Mouse (Mus musculus): ENCODE measurements around the gene Ablim1.

Ablim1 gene

DNA sequence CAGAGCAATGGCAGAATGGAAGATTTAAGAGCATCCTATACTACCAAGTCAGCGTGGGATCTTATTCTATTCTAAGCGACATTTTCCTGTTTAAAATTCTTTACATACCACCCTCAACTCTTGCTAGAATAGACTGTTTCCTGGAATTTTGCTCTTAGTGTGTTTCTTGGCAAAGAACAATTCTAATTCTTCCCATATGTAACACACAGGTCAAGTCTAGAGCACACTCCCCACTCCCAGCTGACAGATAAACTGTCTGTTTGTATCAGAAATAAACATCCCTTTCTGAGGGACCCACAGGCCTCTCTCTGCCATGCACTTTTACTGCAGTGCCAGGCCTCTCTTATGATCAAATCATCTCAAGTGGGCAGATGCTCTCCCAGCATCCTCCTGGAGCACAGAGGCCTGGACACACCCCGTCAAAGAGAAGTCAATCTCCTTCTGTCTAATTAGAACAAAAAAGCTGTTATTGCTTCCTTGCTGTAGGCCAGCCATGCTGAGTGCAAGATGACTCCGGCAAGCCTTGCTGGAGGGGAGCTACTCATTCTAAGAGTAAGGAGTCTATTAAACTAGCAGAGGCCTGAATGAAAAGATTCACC, 211.3 kb downstream of the Ablim1 start:
- no peak for DNase-seq (ENCODE audit: low spot score in 2 of 2)

DNA sequence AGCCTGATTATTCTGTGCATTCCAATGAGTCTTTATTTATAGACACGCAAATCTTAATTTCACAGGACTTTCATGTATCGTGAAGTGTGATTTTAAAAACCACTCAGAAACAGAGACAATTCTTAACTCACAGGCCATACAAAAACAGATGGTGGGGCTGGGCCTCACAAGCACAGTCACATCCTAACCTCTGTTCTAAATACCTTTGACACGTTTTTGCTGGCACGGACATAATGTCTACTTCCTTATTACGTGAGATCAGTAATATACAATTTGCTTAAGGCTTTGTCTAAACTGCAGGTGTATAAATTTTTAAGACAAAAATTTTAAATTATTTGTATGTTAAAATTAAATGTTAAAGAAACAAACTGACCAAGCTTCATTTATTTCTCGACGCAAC, 212.7 kb downstream of the Ablim1 start:
- no peak for DNase-seq (ENCODE audit: low spot score in 2 of 2)

GRCm38 (mm10) chr19:57100753-57101446, 213.8 kb downstream of the Ablim1 start:
- DNase-seq (ENCODE audit: low spot score in 2 of 2), result no peak

GRCm38 (mm10) chr19:57099986-57100385, 214.7 kb downstream of the Ablim1 start:
- no peak for DNase-seq (ENCODE audit: low spot score in 2 of 2)

DNA sequence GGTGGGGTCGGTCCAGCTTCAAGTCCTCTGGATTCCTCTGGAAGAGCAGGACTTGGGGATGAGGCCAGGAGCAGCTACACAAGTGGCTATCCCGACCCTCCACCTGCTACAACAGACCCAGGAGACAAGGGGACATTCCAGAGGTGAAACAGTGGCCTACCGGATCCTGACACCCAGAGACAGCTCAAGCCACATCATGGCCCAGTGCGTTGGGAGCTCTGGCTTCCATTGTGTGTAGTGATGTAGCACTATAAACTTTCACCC, 215.7 kb downstream of the Ablim1 start:
- no peak for DNase-seq (ENCODE audit: low spot score in 2 of 2)

GRCm38 (mm10) chr19:57098241-57099093, 216.3 kb downstream of the Ablim1 start:
- DNase-seq (ENCODE audit: low spot score in 2 of 2), result no peak

- DNase-seq (ENCODE audit: low spot score in 2 of 2), result no peak
Observed at GRCm38 (mm10) chr19:57095340-57095739, 219.4 kb downstream of the Ablim1 start.

DNA sequence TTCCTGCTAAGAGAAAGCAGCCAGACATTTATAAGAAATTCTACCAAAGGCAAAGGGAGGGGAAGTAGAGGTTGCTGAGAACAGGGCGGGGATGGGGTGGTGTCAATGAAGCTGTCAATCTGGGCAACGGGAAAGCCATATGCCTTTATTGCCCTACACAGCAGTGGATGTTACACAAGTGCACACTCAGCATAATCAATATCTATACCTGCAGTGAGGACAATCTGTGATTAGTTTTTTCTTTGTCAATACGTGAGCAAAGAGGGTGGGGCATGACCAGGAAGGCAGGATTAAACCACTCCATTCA, 221.1 kb downstream of the Ablim1 start:
- no peak for DNase-seq (ENCODE audit: low spot score in 2 of 2)

DNA sequence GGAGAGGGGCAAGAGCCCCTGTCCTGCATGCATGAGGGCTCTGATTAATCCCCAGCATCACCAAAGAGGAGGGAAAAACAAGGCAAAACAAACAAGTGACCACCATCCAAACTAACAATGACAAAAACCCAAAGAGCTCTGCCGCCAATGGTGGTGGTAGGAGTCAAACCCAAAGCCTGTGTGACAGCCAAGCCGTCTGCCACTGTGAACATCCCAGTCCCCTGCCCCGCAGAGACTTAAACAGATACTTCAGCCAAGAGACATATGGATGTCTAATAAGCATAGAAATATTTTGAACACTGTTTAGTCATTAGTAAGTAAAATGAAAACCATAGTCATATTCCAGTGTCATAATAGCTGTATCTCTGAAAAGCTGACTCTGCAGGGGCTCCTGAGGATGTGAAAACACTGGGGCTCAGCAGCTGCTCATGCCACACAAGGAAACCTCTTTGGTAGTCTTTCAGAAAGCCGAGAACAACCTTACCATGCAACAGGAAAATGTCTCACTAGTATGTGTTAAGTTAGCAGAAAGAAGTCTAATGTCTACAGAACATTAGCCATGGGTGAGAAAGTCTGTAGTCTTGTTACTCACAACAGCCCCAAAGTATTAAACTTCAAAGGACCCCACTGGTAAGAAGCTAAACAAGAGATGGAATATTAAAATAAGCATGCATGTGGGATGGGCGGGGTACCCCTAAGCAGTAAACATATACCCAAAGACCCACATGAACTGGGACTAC, 221.6 kb downstream of the Ablim1 start:
- no peak for DNase-seq (ENCODE audit: low spot score in 2 of 2)

- DNase-seq (ENCODE audit: low spot score in 2 of 2), result no peak
Observed at GRCm38 (mm10) chr19:57091278-57091677, 223.4 kb downstream of the Ablim1 start.

- no peak for DNase-seq (ENCODE audit: low spot score in 2 of 2)
Observed at GRCm38 (mm10) chr19:57088804-57089369, 225.8 kb downstream of the Ablim1 start.

GRCm38 (mm10) chr19:57084520-57085166, 230.1 kb downstream of the Ablim1 start:
- no peak for DNase-seq (ENCODE audit: low spot score in 2 of 2)

DNA sequence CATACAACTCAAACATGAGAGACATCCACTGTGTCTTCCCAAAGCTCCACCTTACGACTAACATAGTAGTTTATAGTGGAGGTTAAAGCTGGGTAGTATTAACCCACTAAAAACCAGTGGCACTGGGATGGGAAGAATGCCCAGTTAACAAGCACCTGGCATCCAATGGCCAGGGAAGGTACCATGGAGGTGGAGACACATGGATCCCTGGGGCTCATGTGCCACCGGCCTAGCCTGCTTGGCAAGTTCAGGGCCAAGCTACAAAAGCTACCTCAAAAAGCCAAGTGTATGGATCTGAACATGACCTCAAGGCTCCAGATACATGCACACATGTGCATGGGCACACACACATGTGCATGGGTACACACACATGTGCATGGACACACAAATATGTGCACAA, 230.8 kb downstream of the Ablim1 start:
- no peak for DNase-seq (ENCODE audit: low spot score in 2 of 2)

GRCm38 (mm10) chr19:57083183-57083555, 231.6 kb downstream of the Ablim1 start:
- DNase-seq (ENCODE audit: low spot score in 2 of 2), result no peak

GRCm38 (mm10) chr19:57082454-57083182, 232.1 kb downstream of the Ablim1 start:
- no peak for DNase-seq (ENCODE audit: low spot score in 2 of 2)

DNA sequence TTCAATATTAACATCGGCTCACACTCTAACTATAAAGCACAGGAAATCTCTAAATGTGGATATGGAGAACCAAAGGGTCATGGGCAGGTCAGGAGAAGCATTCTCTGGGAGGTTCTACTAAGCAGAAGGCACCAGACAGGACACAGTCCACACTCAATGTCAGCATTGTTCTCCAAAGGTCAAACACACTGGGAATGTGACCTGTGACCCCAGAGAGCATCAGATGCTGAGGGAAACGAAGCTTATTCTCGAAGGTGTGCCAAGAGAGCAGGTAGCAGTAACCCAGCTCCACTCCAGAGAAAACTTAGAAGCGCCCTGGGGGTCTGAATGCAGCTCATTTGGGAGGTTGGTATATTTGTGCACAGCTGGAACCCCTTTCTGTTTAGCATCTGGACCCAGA, 233.2 kb downstream of the Ablim1 start:
- DNase-seq (ENCODE audit: low spot score in 2 of 2), result no peak

DNA sequence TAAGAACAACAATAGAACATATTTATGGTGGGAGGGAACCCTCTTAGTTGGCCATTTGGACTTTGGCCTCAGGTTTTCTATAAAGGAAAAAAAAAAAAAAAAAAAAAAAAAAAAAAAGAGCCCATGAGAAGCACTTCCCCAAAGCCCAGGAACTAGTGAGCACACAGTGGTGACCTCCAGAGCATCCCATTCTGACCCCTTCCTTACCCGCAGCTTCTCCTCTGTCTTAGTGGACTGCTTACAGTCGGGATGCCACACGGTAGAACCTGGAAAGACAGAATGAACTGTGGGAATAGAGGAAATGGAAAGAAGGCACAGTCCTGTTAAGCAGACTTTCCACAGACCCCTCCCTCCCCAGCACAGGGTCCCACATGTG, 235.1 kb downstream of the Ablim1 start:
- DNase-seq (ENCODE audit: low spot score in 2 of 2), result no peak

GRCm38 (mm10) chr19:57078867-57079605, 235.7 kb downstream of the Ablim1 start:
- no peak for DNase-seq (ENCODE audit: low spot score in 2 of 2)

GRCm38 (mm10) chr19:57077826-57078699, 236.7 kb downstream of the Ablim1 start:
- no peak for DNase-seq (ENCODE audit: low spot score in 2 of 2)
